Mouse (Mus musculus): ENCODE measurements at regions not wholly inside any gene's neighbourhood (a gene's known extent, or its start where the extent isn't known, plus 50 kb on each side); places are given as distances from the start of the nearest gene placed in this dataset.
"Not testable (repeated sequence)": the region's sequence is repeated elsewhere in the genome, so short reads cannot be mapped to it uniquely, and the experiment has no call there.

GRCm38 (mm10) chr11:20390622-20391021, 58.1 kb upstream of the Slc1a4 start:
- no peak for DNase-seq (ENCODE audit: low read depth, low spot score)

- not testable (repeated sequence) for DNase-seq (ENCODE audit: low read depth, low spot score)
Measured at GRCm38 (mm10) chr11:20393302-20393701, 60.8 kb upstream of the Slc1a4 start.

GRCm38 (mm10) chr11:20393807-20394206, 61.3 kb upstream of the Slc1a4 start:
- not testable (repeated sequence) for DNase-seq (ENCODE audit: low read depth, low spot score)

- DNase-seq (ENCODE audit: low read depth, low spot score): no peak
Measured at GRCm38 (mm10) chr11:20395848-20396203, 63.3 kb upstream of the Slc1a4 start.

- DNase-seq (ENCODE audit: low read depth, low spot score): peak; percentile 18
Measured at GRCm38 (mm10) chr11:20396204-20396848, 63.8 kb upstream of the Slc1a4 start.

GRCm38 (mm10) chr11:20396884-20397283, 64.4 kb upstream of the Slc1a4 start:
- no peak for DNase-seq (ENCODE audit: low read depth, low spot score)

GRCm38 (mm10) chr11:20400302-20401234, 68.1 kb upstream of the Slc1a4 start:
- DNase-seq (ENCODE audit: low read depth, low spot score): peak; percentile 40

GRCm38 (mm10) chr11:20403456-20403855, 70.9 kb upstream of the Slc1a4 start:
- no peak for DNase-seq (ENCODE audit: low read depth, low spot score)

- DNase-seq (ENCODE audit: low read depth, low spot score): no peak
Measured at GRCm38 (mm10) chr11:20404476-20404875, 72.0 kb upstream of the Slc1a4 start.

- no peak for DNase-seq (ENCODE audit: low read depth, low spot score)
Measured at GRCm38 (mm10) chr11:20418141-20418540, 85.6 kb upstream of the Slc1a4 start.

GRCm38 (mm10) chr11:20420876-20421275, 88.4 kb upstream of the Slc1a4 start:
- DNase-seq (ENCODE audit: low read depth, low spot score): no peak

- no peak for DNase-seq (ENCODE audit: low read depth, low spot score)
Measured at GRCm38 (mm10) chr11:20436057-20436456, 103.5 kb upstream of the Slc1a4 start.

- DNase-seq (ENCODE audit: low read depth, low spot score): no peak
Measured at GRCm38 (mm10) chr11:20442476-20442875, 100.6 kb upstream of the Sertad2 start.

- no peak for DNase-seq (ENCODE audit: low read depth, low spot score)
Measured at GRCm38 (mm10) chr11:20445061-20445902, 97.8 kb upstream of the Sertad2 start.

- DNase-seq (ENCODE audit: low read depth, low spot score): peak; percentile 26
Measured at GRCm38 (mm10) chr11:20445903-20446264, 97.2 kb upstream of the Sertad2 start.

GRCm38 (mm10) chr11:20452901-20453300, 90.2 kb upstream of the Sertad2 start:
- DNase-seq (ENCODE audit: low read depth, low spot score): no peak

GRCm38 (mm10) chr11:20453786-20454185, 89.3 kb upstream of the Sertad2 start:
- DNase-seq (ENCODE audit: low read depth, low spot score): no peak

- DNase-seq (ENCODE audit: low read depth, low spot score): peak; percentile 29
Measured at GRCm38 (mm10) chr11:20455085-20455864, 87.8 kb upstream of the Sertad2 start.

- no peak for DNase-seq (ENCODE audit: low read depth, low spot score)
Measured at GRCm38 (mm10) chr11:20455865-20456648, 87.0 kb upstream of the Sertad2 start.

GRCm38 (mm10) chr11:20459140-20459539, 83.9 kb upstream of the Sertad2 start:
- no peak for DNase-seq (ENCODE audit: low read depth, low spot score)

All from telencephalon, adult 2 months (tissue).